Mouse (Mus musculus): ENCODE data around the gene Efcab3. TPM values are rescaled to one million over a fixed set of nuclear protein-coding genes. Genes with fewer than 3 reads are reported as not detected.
"Not testable (repeated sequence)": the region's sequence is repeated elsewhere in the genome, so short reads cannot be mapped to it uniquely, and the experiment has no call there.

Gene Efcab3
- polyA plus RNA-seq, 1 experiment from 2014 or later, result 0.07 TPM

GRCm38 (mm10) chr11:105125735-105126519, 62.5 kb downstream of the Efcab3 start, which contains the start of gene Mettl2:
Gene Mettl2, plus strand, starts transcription at chr11:105126425.
- Histone ChIP-seq H3K27me3 (replicated peaks; ENCODE audit: control insufficient read depth, insufficient read depth, low read length) (no peaks in the 10 kb centered on the region), H3K4me1 (replicated peaks; ENCODE audit: control insufficient read depth, insufficient read depth, low read length) (peaks cover 9% of the 10 kb centered on the region), H3K4me2 (replicated peaks; ENCODE audit: low read depth) (peak within 1 kb of the TSS; percentile 90), H3K4me3 (ENCODE audit: low read depth, low read length) (peak within 1 kb of the TSS; percentile 99), H3K36me3 (ENCODE audit: control insufficient read depth, insufficient read depth) (peaks cover 19% of the 10 kb centered on the region), H3K9me3 (ENCODE audit: control insufficient read depth) (no peaks in the 10 kb centered on the region), H3K27ac (ENCODE audit: low read depth, low read length) (peak within 1 kb of the TSS; percentile 60; the same call in 1 of the 2 replicates), H3K9ac (ENCODE audit: low read depth, low read length) (peak within 1 kb of the TSS; percentile 64)
- 2% methylated on average over 31 of the region's 38 CpGs for WGBS
- peak; percentile 89 for ATAC-seq
- TF ChIP-seq CTCF (IDR thresholded peaks at IDR 0.05; ENCODE audit: low read depth), result peak; percentile 77

DNA sequence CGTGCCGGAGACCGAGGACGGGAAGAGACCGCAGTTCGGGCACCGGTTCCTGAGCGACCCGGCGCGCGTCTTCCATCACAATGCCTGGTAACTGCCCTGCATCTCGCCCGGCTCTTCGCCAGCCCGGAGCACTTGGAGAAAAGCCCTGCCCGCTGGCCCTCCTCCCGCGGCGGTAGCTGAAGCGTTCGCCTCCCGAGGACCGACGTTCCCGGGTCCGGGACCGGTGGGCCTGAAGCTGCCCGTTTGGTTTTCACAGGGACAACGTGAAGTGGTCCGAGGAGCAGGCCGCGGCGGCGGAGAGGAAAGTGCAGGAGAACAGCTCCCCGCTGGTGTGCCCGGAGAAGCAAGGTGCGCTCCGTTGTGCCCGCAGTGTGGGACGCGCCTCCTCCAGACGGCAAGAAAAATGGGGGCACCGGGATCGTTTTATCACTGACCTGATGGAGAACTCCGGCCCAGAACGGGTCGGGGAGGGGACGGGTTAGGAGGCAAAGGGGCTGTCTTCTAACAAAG, 63.2 kb downstream of the Efcab3 start:
- Histone ChIP-seq H3K27me3 (replicated peaks; ENCODE audit: control insufficient read depth, insufficient read depth, low read length) (no peaks in the 10 kb centered on the region), H3K4me1 (replicated peaks; ENCODE audit: control insufficient read depth, insufficient read depth, low read length) (peaks cover 9% of the 10 kb centered on the region), H3K27ac (ENCODE audit: low read depth, low read length) (no peak overlapping the region), H3K4me2 (replicated peaks; ENCODE audit: low read depth) (peak overlapping the region; percentile 90), H3K9ac (ENCODE audit: low read depth, low read length) (peak overlapping the region; percentile 64), H3K4me3 (ENCODE audit: low read depth, low read length) (peak overlapping the region; percentile 99), H3K36me3 (ENCODE audit: control insufficient read depth, insufficient read depth) (peaks cover 24% of the 10 kb centered on the region), H3K9me3 (ENCODE audit: control insufficient read depth) (no peaks in the 10 kb centered on the region)
- peak; percentile 5; the same call in 1 of the 2 replicates for ATAC-seq
- no peak for TF ChIP-seq CTCF (IDR thresholded peaks at IDR 0.05; ENCODE audit: low read depth)
- under 1% methylated on average over 49 of the region's 49 CpGs for WGBS

DNA sequence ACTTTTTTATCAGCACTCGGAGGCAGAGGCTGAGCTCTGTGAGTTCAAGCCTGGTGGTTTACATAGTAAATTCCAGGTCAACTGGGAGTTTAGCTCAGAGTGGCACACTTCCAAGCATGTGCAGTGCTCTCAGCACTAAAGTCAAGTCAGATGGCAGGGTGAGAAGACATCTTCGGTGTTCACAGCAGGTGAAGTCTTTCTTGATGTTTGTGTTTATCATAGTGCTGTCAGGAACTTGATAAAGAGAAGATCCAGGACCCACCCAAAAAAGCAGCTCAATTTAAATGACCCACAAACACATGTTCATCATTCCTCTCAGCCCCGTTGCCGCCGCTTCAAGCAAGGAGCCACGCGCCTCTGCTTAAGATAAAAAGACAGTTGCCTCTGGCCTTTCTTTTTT, 72.3 kb downstream of the Efcab3 start:
- peaks cover 78% of the 10 kb centered on the region for H3K36me3 ChIP-seq (ENCODE audit: control insufficient read depth, insufficient read depth)
- TF ChIP-seq CTCF (IDR thresholded peaks at IDR 0.05; ENCODE audit: low read depth), result no peak
- WGBS, result 87% methylated on average over 7 of the region's 7 CpGs

DNA sequence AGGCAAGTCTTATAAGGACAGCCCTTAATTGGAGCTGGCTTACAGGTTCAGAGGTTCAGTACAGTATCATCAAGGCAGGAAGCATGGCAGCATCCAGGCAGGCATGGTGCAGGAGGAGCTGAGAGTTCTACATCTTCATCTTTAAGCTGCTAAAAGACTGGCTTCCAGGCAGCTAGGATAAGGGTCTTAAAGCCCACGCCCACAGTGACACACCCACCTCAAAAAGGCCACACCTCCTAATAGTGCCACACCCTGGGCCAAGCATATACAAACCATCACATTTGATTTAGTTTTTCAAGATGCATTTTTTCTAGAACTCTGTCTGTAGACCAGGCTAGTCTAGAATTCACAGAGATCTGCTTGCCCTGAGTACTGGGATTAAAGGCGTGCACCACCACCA, 73.9 kb downstream of the Efcab3 start:
- H3K4me3 ChIP-seq (ENCODE audit: low read depth, low read length); H3K4me1 ChIP-seq (replicated peaks; ENCODE audit: control insufficient read depth, insufficient read depth, low read length); H3K9me3 ChIP-seq (ENCODE audit: control insufficient read depth); ATAC-seq; H3K27me3 ChIP-seq (replicated peaks; ENCODE audit: control insufficient read depth, insufficient read depth, low read length); H3K4me2 ChIP-seq (replicated peaks; ENCODE audit: low read depth); H3K9ac ChIP-seq (ENCODE audit: low read depth, low read length); H3K27ac ChIP-seq (ENCODE audit: low read depth, low read length): not testable (repeated sequence)
- 92% methylated on average over 2 of the region's 2 CpGs for WGBS
- H3K36me3 ChIP-seq (ENCODE audit: control insufficient read depth, insufficient read depth), result peaks cover 69% of the 10 kb centered on the region

More for the DNA sequence above, 72.3 kb downstream of the Efcab3 start:
- Histone ChIP-seq H3K4me2 (replicated peaks; ENCODE audit: low read depth) (no peak overlapping the region), H3K27ac (ENCODE audit: low read depth, low read length) (no peak overlapping the region), H3K9ac (ENCODE audit: low read depth, low read length) (peak overlapping the region; percentile 0; the same call in 1 of the 2 replicates), H3K9me3 (ENCODE audit: control insufficient read depth) (no peaks in the 10 kb centered on the region), H3K4me3 (ENCODE audit: low read depth, low read length) (no peak overlapping the region), H3K4me1 (replicated peaks; ENCODE audit: control insufficient read depth, insufficient read depth, low read length) (no peaks in the 10 kb centered on the region), H3K27me3 (replicated peaks; ENCODE audit: control insufficient read depth, insufficient read depth, low read length) (no peaks in the 10 kb centered on the region)
- ATAC-seq, result no peak

GRCm38 (mm10) chr11:105140512-105140911, 77.1 kb downstream of the Efcab3 start:
- WGBS, result 95% methylated on average over 7 of the region's 8 CpGs
- ATAC-seq, result not testable (repeated sequence)
- peaks cover 38% of the 10 kb centered on the region for H3K36me3 ChIP-seq (ENCODE audit: control insufficient read depth, insufficient read depth)

DNA sequence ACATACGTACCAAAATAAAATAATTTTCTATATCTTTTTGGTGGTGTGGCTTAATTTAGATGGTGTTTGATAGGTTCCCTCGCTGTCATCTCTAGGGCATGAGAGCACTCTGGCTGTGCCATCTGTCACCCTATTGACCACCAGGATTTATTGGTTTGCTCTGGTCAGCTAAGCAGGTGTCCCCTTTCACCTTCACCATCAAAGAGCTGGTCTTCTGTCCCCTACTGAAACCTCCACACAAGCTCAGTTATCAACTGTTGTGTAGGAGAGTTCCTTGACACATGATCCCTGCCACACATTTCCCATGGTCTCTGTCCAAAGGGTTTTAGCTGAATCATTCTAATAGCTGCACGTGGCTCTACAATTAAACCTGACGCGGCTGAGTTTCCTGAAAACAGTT, 77.7 kb downstream of the Efcab3 start:
- ATAC-seq, result no peak
- H3K9me3 ChIP-seq (ENCODE audit: control insufficient read depth), result no peaks in the 10 kb centered on the region
- WGBS, result 94% methylated on average over 5 of the region's 5 CpGs
- no peaks in the 10 kb centered on the region for H3K27me3 ChIP-seq (replicated peaks; ENCODE audit: control insufficient read depth, insufficient read depth, low read length)
- H3K4me1 ChIP-seq (replicated peaks; ENCODE audit: control insufficient read depth, insufficient read depth, low read length), result no peaks in the 10 kb centered on the region
- no peak overlapping the region for H3K27ac ChIP-seq (ENCODE audit: low read depth, low read length)
- no peak overlapping the region for H3K4me3 ChIP-seq (ENCODE audit: low read depth, low read length)
- H3K36me3 ChIP-seq (ENCODE audit: control insufficient read depth, insufficient read depth), result peaks cover 32% of the 10 kb centered on the region
- H3K4me2 ChIP-seq (replicated peaks; ENCODE audit: low read depth), result no peak overlapping the region
- TF ChIP-seq CTCF (IDR thresholded peaks at IDR 0.05; ENCODE audit: low read depth), result no peak
- H3K9ac ChIP-seq (ENCODE audit: low read depth, low read length), result no peak overlapping the region

More at GRCm38 (mm10) chr11:105140512-105140911, 77.1 kb downstream of the Efcab3 start:
- H3K9ac ChIP-seq (ENCODE audit: low read depth, low read length); H3K9me3 ChIP-seq (ENCODE audit: control insufficient read depth); H3K27me3 ChIP-seq (replicated peaks; ENCODE audit: control insufficient read depth, insufficient read depth, low read length); H3K4me2 ChIP-seq (replicated peaks; ENCODE audit: low read depth); H3K4me1 ChIP-seq (replicated peaks; ENCODE audit: control insufficient read depth, insufficient read depth, low read length); H3K4me3 ChIP-seq (ENCODE audit: low read depth, low read length); H3K27ac ChIP-seq (ENCODE audit: low read depth, low read length): not testable (repeated sequence)

Measured in intestine, postnatal 0 days (tissue).